Mouse (Mus musculus) megakaryocyte, embryonic 14.5 days (primary cell): ENCODE measurements around the gene Max.

Source experiments
- FLI1 ChIP-seq: IDR thresholded peaks from 2 replicates; pipeline ENCODE4 v1.6.1; 2012; ENCODE audit warnings: low read length, inconsistent platforms, mixed read lengths
- GATA1 ChIP-seq: IDR thresholded peaks from 3 replicates; pipeline ENCODE4 v1.6.1; 2012; ENCODE audit warnings: mixed read lengths, low read length, inconsistent platforms, borderline replicate concordance

DNA sequence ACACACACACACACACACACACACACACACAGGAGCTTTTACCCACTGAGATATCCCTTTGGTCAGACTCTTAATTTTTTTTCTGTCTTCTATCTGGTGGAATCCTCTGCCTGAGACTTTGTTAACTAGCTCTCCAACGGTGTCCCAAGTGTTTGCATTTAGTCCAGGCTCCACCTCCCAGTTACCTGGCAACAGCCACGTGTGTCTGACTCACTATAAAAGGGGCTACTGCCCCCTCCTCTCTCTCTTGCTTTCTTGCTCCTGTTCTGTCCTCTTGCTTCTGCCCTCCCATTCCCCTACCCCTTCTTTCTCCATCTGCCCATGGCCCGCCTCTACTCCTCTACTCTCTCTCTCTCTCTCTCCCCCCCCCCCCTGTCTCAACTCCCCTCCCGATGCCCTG, 3.9 kb upstream of the Max start:
- TF ChIP-seq GATA1 (no peak), FLI1 (no peak)
